31 mouse cellular contexts compared by ENCODE assay signal in the genomic region with DNA sequence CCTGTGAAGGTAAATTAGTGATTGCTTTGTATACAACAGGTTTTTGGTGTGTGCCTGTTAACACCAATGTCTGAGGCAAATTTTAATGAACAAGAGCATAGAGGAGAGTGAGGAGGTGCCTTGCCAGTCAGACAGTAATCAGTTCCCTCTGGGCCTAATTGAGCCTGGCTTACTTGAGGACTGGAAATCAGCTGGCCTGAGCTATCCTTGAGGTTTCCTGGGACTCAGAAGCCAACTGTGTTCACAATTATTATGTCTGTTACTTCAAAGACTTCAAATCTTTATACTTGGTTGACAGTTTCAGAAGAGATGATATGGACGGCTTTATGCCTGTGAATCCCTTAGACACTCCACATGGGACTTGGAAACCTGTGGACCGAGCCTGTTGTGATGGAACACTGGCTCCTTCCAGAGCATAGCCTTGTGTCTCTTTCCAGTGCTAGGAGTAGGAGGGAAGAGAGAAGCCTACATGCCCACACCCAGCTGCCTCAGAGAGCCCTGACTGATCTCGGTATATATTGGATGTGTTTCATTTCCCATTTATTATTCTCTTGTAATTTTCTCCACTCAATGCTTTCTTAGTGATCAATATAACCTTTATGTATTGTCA.
DNase-seq lines count a peak whose midpoint lies in the region; ATAC-seq and TF ChIP-seq lines count a peak whose summit lies in the region.
"Had no signal": no experiment of that assay in that cellular context is flagged by ENCODE, and none has a peak within 500 bp of the region (broad histone marks: within the 10 kb centered on the region; RNA-seq: fewer than 3 reads in every experiment).

No protein-coding gene starts in this region.

- no peaks in the 10 kb centered on the region for H3K27me3 ChIP-seq in midbrain, embryonic 12.5 days
- no peaks in the 10 kb centered on the region for H3K27me3 ChIP-seq in midbrain, postnatal 0 days (ENCODE audit: insufficient read depth, low read length)
- no peaks in the 10 kb centered on the region for H3K27me3 ChIP-seq in midbrain, embryonic 15.5 days (replicated peaks)
- H3K27me3 ChIP-seq: CH12.LX; embryonic facial prominence, embryonic 12.5 days; forebrain, embryonic 12.5 days; forebrain, embryonic 15.5 days; heart, embryonic 13.5 days had no signal

- WGBS in midbrain, embryonic 12.5 days, result 78% methylated on average over 3 of the region's 3 CpGs
- WGBS in midbrain, postnatal 0 days, result 49% methylated on average over 3 of the region's 3 CpGs
- 49% methylated on average over 3 of the region's 3 CpGs for WGBS in midbrain, embryonic 15.5 days

- DNase-seq in frontal cortex, postnatal 25 days (ENCODE audit: low spot score in 2 of 2), result no peak
- no peak for DNase-seq in midbrain, postnatal 0 days (ENCODE audit: low spot score)
- peak; percentile 52 for DNase-seq in brain, embryonic 14.5 days (ENCODE audit: low read depth)
- DNase-seq in right cerebral cortex, postnatal 14 days, result no peak
- DNase-seq: adrenal gland, postnatal 10 days; B cell, adult 2 months; cerebellum, adult 11-12 months; cerebellum, adult 8-10 months; cerebellum, postnatal 10 days; cerebellum, postnatal 36 days; embryo, embryonic 11 days; gastrocnemius, adult 2 months; gastrocnemius, postnatal 14 days; heart, adult 18-20 months; heart, postnatal 14 days had no signal

- no peak for TF ChIP-seq POLR2A in brain, embryonic 14.5 days (IDR thresholded peaks at IDR 0.05; ENCODE audit: borderline replicate concordance, extremely low read depth, insufficient read depth, insufficient read length, poor library complexity, severe bottlenecking)

- peak; percentile 52 for ATAC-seq in frontal cortex, adult (ENCODE audit: low TSS enrichment)
- peak; percentile 56 for ATAC-seq in midbrain, embryonic 12.5 days (ENCODE audit: low FRiP score, low read depth)
- no peak for ATAC-seq in midbrain, postnatal 0 days (ENCODE audit: low FRiP score)
- ATAC-seq in midbrain, embryonic 15.5 days (replicated peaks), result peak; percentile 63; the same call in 1 of the 2 replicates
- ATAC-seq: forebrain, embryonic 15.5 days; hindbrain, postnatal 0 days; inflammation-experienced regulatory T-cells, adult 6 months; intestine, embryonic 16.5 days; Patski had no signal

- H3K36me3 ChIP-seq in midbrain, embryonic 12.5 days, result no peaks in the 10 kb centered on the region
- H3K36me3 ChIP-seq in midbrain, postnatal 0 days (ENCODE audit: insufficient read depth, low read length), result no peaks in the 10 kb centered on the region
- H3K36me3 ChIP-seq in midbrain, embryonic 15.5 days (replicated peaks), result no peaks in the 10 kb centered on the region
- H3K36me3 ChIP-seq: embryonic facial prominence, embryonic 12.5 days; forebrain, embryonic 12.5 days; forebrain, embryonic 15.5 days; G1E; heart, embryonic 10.5 days; heart, embryonic 13.5 days had no signal

- no peak overlapping the region for H3K4me3 ChIP-seq in midbrain, embryonic 12.5 days
- no peak overlapping the region for H3K4me3 ChIP-seq in midbrain, postnatal 0 days (ENCODE audit: low read depth, low read length)
- H3K4me3 ChIP-seq in midbrain, embryonic 15.5 days, result no peak overlapping the region
- H3K4me3 ChIP-seq: embryonic facial prominence, embryonic 12.5 days; erythroblast, embryonic 14.5 days; forebrain, embryonic 12.5 days; forebrain, embryonic 15.5 days; gastrocnemius, adult 2 months; heart, embryonic 10.5 days; heart, embryonic 13.5 days had no signal

- no peaks in the 10 kb centered on the region for H3K9me3 ChIP-seq in midbrain, embryonic 12.5 days
- H3K9me3 ChIP-seq in midbrain, postnatal 0 days (ENCODE audit: low read length), result no peaks in the 10 kb centered on the region
- H3K9me3 ChIP-seq in midbrain, embryonic 15.5 days, result no peaks in the 10 kb centered on the region
- H3K9me3 ChIP-seq: embryonic facial prominence, embryonic 12.5 days; forebrain, embryonic 12.5 days; forebrain, embryonic 15.5 days; G1E; heart, embryonic 10.5 days; heart, embryonic 13.5 days had no signal

- H3K27ac ChIP-seq in midbrain, embryonic 12.5 days (replicated peaks), result no peak overlapping the region
- no peak overlapping the region for H3K27ac ChIP-seq in midbrain, postnatal 0 days (ENCODE audit: low read depth, low read length)
- H3K27ac ChIP-seq in midbrain, embryonic 15.5 days, result 0 out of 2 replicates have a peak overlapping the region, but pooled peaks have one; percentile 29
- H3K27ac ChIP-seq: embryonic facial prominence, embryonic 12.5 days; forebrain, embryonic 12.5 days; forebrain, embryonic 15.5 days; gastrocnemius, adult 2 months; heart, embryonic 10.5 days; heart, embryonic 13.5 days; hindbrain, embryonic 14.5 days; hindbrain, postnatal 0 days had no signal

- no peak overlapping the region for H3K4me2 ChIP-seq in midbrain, embryonic 12.5 days (replicated peaks)
- H3K4me2 ChIP-seq in midbrain, postnatal 0 days (ENCODE audit: low read depth, low read length, poor library complexity, severe bottlenecking), result no peak overlapping the region
- H3K4me2 ChIP-seq in midbrain, embryonic 15.5 days, result no peak overlapping the region
- H3K4me2 ChIP-seq: embryonic facial prominence, embryonic 12.5 days; forebrain, embryonic 12.5 days; forebrain, embryonic 15.5 days; heart, embryonic 13.5 days; hindbrain, embryonic 14.5 days had no signal

- H3K9ac ChIP-seq in midbrain, embryonic 12.5 days (replicated peaks), result no peak overlapping the region
- no peak overlapping the region for H3K9ac ChIP-seq in midbrain, postnatal 0 days (replicated peaks; ENCODE audit: low read length, poor library complexity, severe bottlenecking)
- no peak overlapping the region for H3K9ac ChIP-seq in midbrain, embryonic 15.5 days
- H3K9ac ChIP-seq: embryonic facial prominence, embryonic 12.5 days; forebrain, embryonic 12.5 days; forebrain, embryonic 15.5 days; heart, embryonic 13.5 days; hindbrain, embryonic 14.5 days had no signal

- TF ChIP-seq CTCF in midbrain, postnatal 0 days (IDR thresholded peaks at IDR 0.05), result no peak
- TF ChIP-seq CTCF in brain, embryonic 14.5 days (IDR thresholded peaks at IDR 0.05; ENCODE audit: borderline replicate concordance, extremely low read depth, insufficient read depth, insufficient read length), result no peak

- peaks cover 5% of the 10 kb centered on the region for H3K4me1 ChIP-seq in midbrain, embryonic 12.5 days
- no peaks in the 10 kb centered on the region; the same call in 1 of the 2 replicates for H3K4me1 ChIP-seq in midbrain, postnatal 0 days (ENCODE audit: insufficient read depth, low read length)
- peaks cover 5% of the 10 kb centered on the region; the same call in 1 of the 2 replicates for H3K4me1 ChIP-seq in midbrain, embryonic 15.5 days
- H3K4me1 ChIP-seq: embryonic facial prominence, embryonic 12.5 days; forebrain, embryonic 15.5 days; heart, embryonic 10.5 days; heart, embryonic 13.5 days had no signal
